Mouse (Mus musculus) embryo, embryonic 11.5 days (tissue): ENCODE results near the gene Fam214a.
"Not testable (repeated sequence)": the region's sequence is repeated elsewhere in the genome, so short reads cannot be mapped to it uniquely, and the experiment has no call there.

Experiments used
- DNase-seq: peaks from one replicate; pipeline ENCODE4 v3.0.0-alpha.2; 2012; ENCODE audit warnings: low read depth, low spot score

Gene Fam214a

DNA sequence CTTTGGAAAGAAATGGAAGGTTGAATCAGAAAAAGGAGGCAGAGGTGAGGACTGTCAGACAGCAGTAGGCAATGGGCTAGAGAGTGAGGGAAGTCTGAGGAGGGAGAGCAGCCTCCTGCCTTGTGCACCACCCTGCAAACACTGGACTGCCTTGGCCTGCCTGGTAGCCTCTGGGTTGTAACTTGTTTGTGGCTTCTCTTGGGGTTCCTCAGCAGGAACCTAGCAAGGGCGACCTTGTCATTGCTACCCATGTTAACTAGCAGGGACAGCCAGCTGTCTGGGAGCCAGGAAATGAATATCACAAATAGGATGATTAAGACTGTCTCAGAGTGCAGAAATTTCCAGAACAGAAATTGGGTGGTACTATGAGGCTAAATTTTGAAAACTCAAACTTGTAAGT is 27.2 kb downstream of the Fam214a start:
- DNase-seq, result no peak

DNA sequence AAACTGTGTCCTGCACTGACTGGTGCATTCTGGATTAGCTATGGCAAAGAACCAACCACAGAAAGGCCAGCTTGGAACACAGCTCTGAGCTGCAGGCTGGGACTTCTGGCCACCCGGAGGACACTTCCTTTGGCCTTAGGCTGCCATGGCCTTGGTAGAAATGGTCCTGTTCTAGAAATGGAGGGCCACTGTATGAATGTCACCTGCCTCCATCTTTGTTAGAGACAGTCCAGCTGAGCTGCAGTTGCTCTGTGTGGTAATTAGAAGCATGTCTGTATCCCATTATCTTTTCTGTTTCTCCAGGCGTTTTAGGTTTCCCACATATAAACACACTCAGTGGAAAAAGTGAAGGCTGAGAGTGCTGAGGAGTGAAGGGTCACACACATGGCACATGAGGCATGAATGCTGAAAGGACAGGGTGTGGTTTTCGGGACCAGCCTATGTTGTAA is 29.0 kb downstream of the Fam214a start:
- DNase-seq, result no peak

DNA sequence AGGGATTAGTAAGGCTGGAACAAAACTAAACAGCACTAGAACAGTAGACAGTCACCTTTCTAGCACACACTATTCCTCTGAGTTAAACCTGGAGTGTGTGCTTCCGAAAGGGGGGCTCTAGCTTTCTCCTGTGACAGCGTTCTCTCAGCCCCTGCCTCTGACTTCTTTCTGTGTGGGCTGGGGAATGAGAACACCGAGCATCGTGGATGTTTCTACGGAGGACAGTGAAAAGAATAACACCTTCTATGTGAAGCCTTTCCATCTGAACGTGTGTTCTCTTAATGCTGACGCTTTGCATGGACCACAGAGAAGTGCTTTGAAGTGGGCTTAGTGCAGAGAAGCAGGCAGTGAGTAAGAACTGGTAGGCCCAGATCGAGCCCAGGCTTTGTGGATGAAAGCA is 29.5 kb downstream of the Fam214a start:
- no peak for DNase-seq

DNA sequence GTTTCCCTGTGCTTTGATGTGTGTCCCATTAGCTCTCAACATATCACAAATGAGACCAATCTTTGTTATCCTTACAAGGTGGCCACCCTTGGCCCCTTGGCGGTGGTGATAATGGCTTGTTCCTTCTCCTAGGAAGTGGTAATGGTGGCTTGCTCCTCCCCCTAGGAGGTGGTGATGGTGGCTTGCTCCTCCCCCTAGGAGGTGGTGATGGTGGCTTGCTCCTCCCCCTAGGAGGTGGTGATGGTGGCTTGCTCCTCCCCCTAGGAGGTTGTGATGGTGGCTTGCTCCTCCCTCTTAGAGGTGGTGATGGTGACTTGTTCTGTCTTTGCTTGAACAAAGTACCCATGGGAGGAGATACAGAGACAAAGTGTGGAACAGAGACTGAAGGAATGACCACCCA is 30.0 kb downstream of the Fam214a start:
- DNase-seq, result not testable (repeated sequence)

DNA sequence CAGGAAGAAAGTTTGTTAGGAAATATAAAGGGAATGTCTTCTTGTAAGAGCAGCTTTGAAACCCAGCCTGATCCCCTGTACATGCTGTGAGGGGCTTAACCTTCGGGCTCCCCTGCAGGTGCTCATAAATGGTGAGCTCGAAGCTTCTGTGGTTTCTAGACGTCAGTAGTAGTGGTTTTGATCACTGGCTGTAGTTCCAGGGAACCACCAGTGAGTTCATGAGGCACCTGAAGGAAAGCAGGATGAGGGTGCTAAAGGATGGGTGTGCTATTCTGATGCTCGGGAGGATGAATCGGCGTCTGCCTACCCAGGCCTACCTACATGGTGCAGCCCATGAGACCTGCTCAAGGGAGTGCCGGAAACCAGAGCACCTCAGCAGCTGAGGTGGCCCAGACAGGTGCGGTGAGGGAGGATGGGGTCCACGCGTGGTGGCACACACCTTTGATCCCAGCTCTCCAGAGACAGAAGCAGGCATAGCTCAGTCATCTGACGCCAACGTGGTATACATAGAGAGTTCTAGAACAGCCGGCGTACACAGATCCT is 32.6 kb downstream of the Fam214a start:
- DNase-seq, result no peak

GRCm38 (mm10) chr9:74985770-74986169 is 33.1 kb downstream of the Fam214a start:
- DNase-seq, result no peak

- DNase-seq, result no peak
Observed at GRCm38 (mm10) chr9:74988893-74989460, 36.3 kb downstream of the Fam214a start.

GRCm38 (mm10) chr9:74989990-74990389 is 37.3 kb downstream of the Fam214a start:
- DNase-seq, result no peak

GRCm38 (mm10) chr9:74994611-74995257 is 42.0 kb downstream of the Fam214a start:
- DNase-seq, result no peak

DNA sequence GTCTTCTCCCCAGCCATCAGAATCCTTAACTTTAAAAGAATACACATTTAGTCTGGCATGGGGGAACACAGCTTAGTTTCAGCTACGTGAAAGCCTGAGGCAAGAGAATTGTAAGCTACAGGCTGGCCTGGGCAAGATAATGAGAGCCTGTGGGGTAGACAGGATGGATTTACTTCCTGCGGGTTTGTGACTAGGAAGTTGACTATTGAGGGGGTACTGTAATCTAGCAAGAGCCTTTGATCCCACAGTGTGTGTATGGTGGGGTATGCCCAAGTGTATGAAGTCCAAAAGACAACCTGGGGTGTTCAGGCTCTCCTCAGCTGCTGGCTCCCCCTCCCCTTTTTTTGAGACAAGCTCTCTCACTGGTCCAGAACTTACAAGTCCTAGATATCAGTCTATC is 43.7 kb downstream of the Fam214a start:
- no peak for DNase-seq

GRCm38 (mm10) chr9:74997976-74998375 is 45.3 kb downstream of the Fam214a start:
- DNase-seq, result no peak

DNA sequence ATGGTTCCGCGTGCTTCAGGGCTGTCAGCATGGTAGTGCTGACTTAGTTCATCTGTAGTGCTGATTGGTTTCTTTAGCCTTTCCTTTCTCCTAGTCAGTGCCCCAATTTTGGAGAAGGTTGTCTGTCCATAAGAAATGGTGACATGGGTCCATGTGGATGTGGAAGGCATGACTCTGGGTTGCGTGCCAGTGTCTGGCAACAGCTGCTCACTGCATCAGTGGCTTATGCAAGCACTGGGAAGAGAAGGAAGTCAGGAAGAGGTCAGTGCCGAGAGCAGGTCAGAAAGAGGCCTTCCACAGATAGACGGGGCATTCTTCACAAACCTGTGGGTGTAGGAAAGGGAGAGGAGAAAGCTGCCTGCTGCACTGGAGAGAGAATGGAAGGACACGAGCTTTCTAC is 48.3 kb downstream of the Fam214a start:
- no peak for DNase-seq

DNA sequence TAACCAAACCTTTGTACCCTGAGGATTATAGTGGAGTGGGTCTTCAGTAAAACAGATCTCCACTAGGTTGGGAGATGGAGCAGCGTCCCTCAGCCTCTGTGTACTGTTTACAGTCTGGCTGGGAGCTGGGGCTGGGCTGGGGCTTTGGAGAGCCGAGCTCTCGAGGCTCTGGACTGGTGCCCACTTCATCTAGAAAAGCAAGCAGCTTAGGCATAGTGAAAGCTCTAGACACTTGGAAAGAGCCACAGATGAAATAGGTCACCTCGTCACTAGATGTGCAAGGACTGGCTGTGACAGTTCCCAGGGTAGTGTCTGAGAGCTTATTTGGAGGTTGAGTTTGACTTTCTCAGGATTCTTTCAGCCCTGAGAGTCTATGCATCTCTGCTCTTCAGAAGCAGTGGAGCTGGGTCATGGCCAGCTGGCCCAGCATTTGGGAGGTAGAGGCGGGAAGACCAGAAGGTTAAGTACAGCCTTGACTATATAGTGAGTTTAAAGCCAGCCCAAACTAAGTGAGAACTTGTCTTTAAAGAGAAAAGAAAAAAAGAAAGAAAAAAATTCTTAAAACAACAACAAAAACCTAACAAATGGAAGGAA is 49.0 kb downstream of the Fam214a start:
- no peak for DNase-seq

GRCm38 (mm10) chr9:75002262-75002661 is 49.6 kb downstream of the Fam214a start:
- no peak for DNase-seq

- no peak for DNase-seq
Observed at GRCm38 (mm10) chr9:75004203-75004602, 51.5 kb downstream of the Fam214a start.

DNA sequence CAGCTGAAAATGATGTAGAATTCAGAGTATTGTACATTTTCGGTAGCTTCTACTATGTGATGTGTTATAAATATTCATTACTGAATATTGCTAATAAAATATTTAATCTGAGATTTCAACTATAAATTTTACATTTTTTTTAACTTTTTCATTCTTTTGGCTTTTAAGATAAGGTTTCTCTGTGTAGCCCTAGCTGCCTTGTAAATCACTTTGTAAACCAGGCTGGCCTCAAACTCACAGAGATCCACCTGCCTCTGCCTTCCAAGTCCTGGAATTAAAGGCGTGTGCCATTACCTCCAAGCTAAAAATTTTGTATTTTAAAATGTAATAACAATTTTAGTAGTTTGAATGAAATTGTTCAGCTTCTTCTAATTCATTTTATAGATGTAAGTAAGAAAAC is 63.9 kb downstream of the Fam214a start:
- peak; percentile 20 for DNase-seq

- no peak for DNase-seq
Observed at GRCm38 (mm10) chr9:75019181-75019580, 66.5 kb downstream of the Fam214a start.

GRCm38 (mm10) chr9:75019592-75019991 is 66.9 kb downstream of the Fam214a start:
- no peak for DNase-seq

GRCm38 (mm10) chr9:75020561-75020960 is 67.9 kb downstream of the Fam214a start:
- no peak for DNase-seq

DNA sequence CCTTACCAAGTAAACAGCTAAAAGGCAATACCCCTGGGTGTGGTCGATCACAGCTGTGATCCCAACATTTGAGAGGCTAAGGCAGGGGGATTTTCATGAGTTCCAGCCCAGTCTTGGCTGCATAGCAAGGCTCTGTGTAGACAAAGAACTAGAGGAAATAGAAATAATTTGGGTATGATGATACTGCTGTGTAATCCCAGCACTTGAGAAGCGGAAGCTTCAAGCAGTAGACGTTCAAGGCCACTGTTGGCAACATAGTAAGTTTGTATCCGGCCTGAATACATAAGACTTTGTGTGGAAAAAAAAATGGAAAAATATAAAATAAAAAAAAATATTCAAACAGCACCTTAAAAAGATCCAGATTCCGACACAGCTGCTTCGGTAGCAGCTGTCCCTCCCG is 69.9 kb downstream of the Fam214a start:
- DNase-seq, result no peak

DNA sequence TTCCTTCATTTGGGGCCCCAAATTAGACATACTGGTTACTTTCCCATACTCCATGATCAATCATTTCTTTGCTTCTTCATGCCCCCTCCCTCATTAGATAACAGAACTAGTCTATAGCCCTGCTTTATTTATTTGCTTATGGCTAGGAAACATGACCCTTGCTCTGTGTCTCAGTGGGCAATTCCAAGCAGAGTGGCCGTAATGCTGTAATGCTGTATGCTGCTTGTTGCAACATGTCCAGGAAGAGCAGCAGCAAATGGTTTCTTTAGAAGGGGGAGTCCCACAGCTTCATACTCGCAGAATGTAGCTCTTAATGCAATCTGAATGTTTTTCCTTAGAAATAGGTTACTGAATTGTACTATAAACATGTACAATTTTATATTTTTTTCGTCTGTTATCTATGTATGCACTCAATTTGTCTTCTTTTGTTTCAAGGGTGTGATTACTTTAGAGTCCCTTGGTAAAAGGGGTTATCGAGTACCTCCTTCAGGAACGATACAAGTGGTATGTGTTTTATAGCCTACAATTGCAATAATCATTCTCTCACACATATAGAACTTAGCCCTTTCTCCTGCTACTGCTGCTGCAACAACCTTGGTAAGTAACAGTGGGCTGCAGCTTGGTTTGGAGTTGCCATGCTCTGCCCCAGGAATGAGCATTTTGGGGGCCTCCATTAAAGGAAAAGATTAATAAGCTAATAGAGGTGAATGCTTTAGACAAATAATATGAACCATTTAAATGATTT is 70.6 kb downstream of the Fam214a start:
- no peak for DNase-seq

GRCm38 (mm10) chr9:75024089-75024488 is 71.4 kb downstream of the Fam214a start:
- DNase-seq, result no peak
